Mouse (Mus musculus): ENCODE data around the gene Folr2. TPM values are rescaled to one million over a fixed set of nuclear protein-coding genes. Genes with fewer than 3 reads are reported as not detected.

The Folr2 gene
- polyA plus RNA-seq, 1 experiment = 9.3 TPM

GRCm38 (mm10) chr7:101882413-101883154 is 25.6 kb upstream of the Folr2 start:
- no peak overlapping the region for H3K27ac ChIP-seq (ENCODE audit: control insufficient read depth, insufficient read depth, low read length)

GRCm38 (mm10) chr7:101880855-101881254 is 23.9 kb upstream of the Folr2 start:
- Histone ChIP-seq H3K4me3 (ENCODE audit: control insufficient read depth, insufficient read depth, low read length) (no peak overlapping the region), H3K36me3 (ENCODE audit: control insufficient read depth, insufficient read depth, low read length) (no peaks in the 10 kb centered on the region), H3K27me3 (ENCODE audit: control insufficient read depth, insufficient read depth, low read length) (no peaks in the 10 kb centered on the region), H3K27ac (ENCODE audit: control insufficient read depth, insufficient read depth, low read length) (no peak overlapping the region), H3K4me1 (replicated peaks; ENCODE audit: control insufficient read depth, insufficient read depth, low read length) (no peaks in the 10 kb centered on the region)
- DNase-seq = no peak
- 76% methylated on average over 4 of the region's 4 CpGs for WGBS
- TF ChIP-seq POLR2A (IDR thresholded peaks at IDR 0.05; ENCODE audit: control insufficient read depth, extremely low read depth, insufficient read depth, low read length, poor library complexity) (no peak), CTCF (IDR thresholded peaks at IDR 0.05; ENCODE audit: borderline replicate concordance, control insufficient read depth, extremely low read depth, insufficient read depth, low read length, poor library complexity) (no peak)

More at GRCm38 (mm10) chr7:101882413-101883154, 25.6 kb upstream of the Folr2 start:
- DNase-seq = no peak
- TF ChIP-seq POLR2A (IDR thresholded peaks at IDR 0.05; ENCODE audit: control insufficient read depth, extremely low read depth, insufficient read depth, low read length, poor library complexity) = no peak
- no peak for TF ChIP-seq CTCF (IDR thresholded peaks at IDR 0.05; ENCODE audit: borderline replicate concordance, control insufficient read depth, extremely low read depth, insufficient read depth, low read length, poor library complexity)
- no peaks in the 10 kb centered on the region for H3K4me1 ChIP-seq (replicated peaks; ENCODE audit: control insufficient read depth, insufficient read depth, low read length)
- no peaks in the 10 kb centered on the region for H3K36me3 ChIP-seq (ENCODE audit: control insufficient read depth, insufficient read depth, low read length)
- H3K27me3 ChIP-seq (ENCODE audit: control insufficient read depth, insufficient read depth, low read length) = no peaks in the 10 kb centered on the region
- no peak overlapping the region for H3K4me3 ChIP-seq (ENCODE audit: control insufficient read depth, insufficient read depth, low read length)
- WGBS = 92% methylated on average over 9 of the region's 9 CpGs

GRCm38 (mm10) chr7:101875978-101876377 is 19.0 kb upstream of the Folr2 start:
- TF ChIP-seq CTCF (IDR thresholded peaks at IDR 0.05; ENCODE audit: borderline replicate concordance, control insufficient read depth, extremely low read depth, insufficient read depth, low read length, poor library complexity) = no peak
- TF ChIP-seq POLR2A (IDR thresholded peaks at IDR 0.05; ENCODE audit: control insufficient read depth, extremely low read depth, insufficient read depth, low read length, poor library complexity) = no peak

GRCm38 (mm10) chr7:101871296-101871695 is 14.3 kb upstream of the Folr2 start:
- Histone ChIP-seq H3K4me1 (replicated peaks; ENCODE audit: control insufficient read depth, insufficient read depth, low read length) (no peaks in the 10 kb centered on the region), H3K36me3 (ENCODE audit: control insufficient read depth, insufficient read depth, low read length) (no peaks in the 10 kb centered on the region), H3K27me3 (ENCODE audit: control insufficient read depth, insufficient read depth, low read length) (no peaks in the 10 kb centered on the region), H3K4me3 (ENCODE audit: control insufficient read depth, insufficient read depth, low read length) (no peak overlapping the region), H3K27ac (ENCODE audit: control insufficient read depth, insufficient read depth, low read length) (no peak overlapping the region)
- no peak for DNase-seq
- 87% methylated on average over 3 of the region's 3 CpGs for WGBS
- no peak for TF ChIP-seq POLR2A (IDR thresholded peaks at IDR 0.05; ENCODE audit: control insufficient read depth, extremely low read depth, insufficient read depth, low read length, poor library complexity)
- TF ChIP-seq CTCF (IDR thresholded peaks at IDR 0.05; ENCODE audit: borderline replicate concordance, control insufficient read depth, extremely low read depth, insufficient read depth, low read length, poor library complexity) = no peak

More at GRCm38 (mm10) chr7:101875978-101876377, 19.0 kb upstream of the Folr2 start:
- H3K4me3 ChIP-seq (ENCODE audit: control insufficient read depth, insufficient read depth, low read length) = no peak overlapping the region
- H3K36me3 ChIP-seq (ENCODE audit: control insufficient read depth, insufficient read depth, low read length) = no peaks in the 10 kb centered on the region
- H3K27me3 ChIP-seq (ENCODE audit: control insufficient read depth, insufficient read depth, low read length) = no peaks in the 10 kb centered on the region
- H3K4me1 ChIP-seq (replicated peaks; ENCODE audit: control insufficient read depth, insufficient read depth, low read length) = no peaks in the 10 kb centered on the region
- H3K27ac ChIP-seq (ENCODE audit: control insufficient read depth, insufficient read depth, low read length) = no peak overlapping the region
- WGBS = 94% methylated on average over 1 of the region's 1 CpGs
- DNase-seq = no peak

- Histone ChIP-seq H3K4me1 (replicated peaks; ENCODE audit: control insufficient read depth, insufficient read depth, low read length) (no peaks in the 10 kb centered on the region), H3K4me3 (ENCODE audit: control insufficient read depth, insufficient read depth, low read length) (no peak within 1 kb of the TSS), H3K27me3 (ENCODE audit: control insufficient read depth, insufficient read depth, low read length) (no peaks in the 10 kb centered on the region), H3K36me3 (ENCODE audit: control insufficient read depth, insufficient read depth, low read length) (no peaks in the 10 kb centered on the region), H3K27ac (ENCODE audit: control insufficient read depth, insufficient read depth, low read length) (no peak within 1 kb of the TSS)
- DNase-seq = no peak
- TF ChIP-seq POLR2A (IDR thresholded peaks at IDR 0.05; ENCODE audit: control insufficient read depth, extremely low read depth, insufficient read depth, low read length, poor library complexity) (no peak), CTCF (IDR thresholded peaks at IDR 0.05; ENCODE audit: borderline replicate concordance, control insufficient read depth, extremely low read depth, insufficient read depth, low read length, poor library complexity) (no peak)
- 90% methylated on average over 2 of the region's 2 CpGs for WGBS
Measured at GRCm38 (mm10) chr7:101870629-101871028, 13.6 kb upstream of the Folr2 start, which contains the start of gene Folr1. Gene Folr1 (minus strand): TSS chr7:101870788.

- Histone ChIP-seq H3K4me1 (replicated peaks; ENCODE audit: control insufficient read depth, insufficient read depth, low read length) (no peaks in the 10 kb centered on the region), H3K27me3 (ENCODE audit: control insufficient read depth, insufficient read depth, low read length) (no peaks in the 10 kb centered on the region), H3K36me3 (ENCODE audit: control insufficient read depth, insufficient read depth, low read length) (no peaks in the 10 kb centered on the region), H3K27ac (ENCODE audit: control insufficient read depth, insufficient read depth, low read length) (no peak overlapping the region), H3K4me3 (ENCODE audit: control insufficient read depth, insufficient read depth, low read length) (no peak overlapping the region)
- WGBS = 96% methylated on average over 7 of the region's 7 CpGs
- TF ChIP-seq POLR2A (IDR thresholded peaks at IDR 0.05; ENCODE audit: control insufficient read depth, extremely low read depth, insufficient read depth, low read length, poor library complexity) = no peak
- TF ChIP-seq CTCF (IDR thresholded peaks at IDR 0.05; ENCODE audit: borderline replicate concordance, control insufficient read depth, extremely low read depth, insufficient read depth, low read length, poor library complexity) = no peak
- DNase-seq = no peak
Measured at GRCm38 (mm10) chr7:101869163-101869500, 12.1 kb upstream of the Folr2 start.
